Mouse (Mus musculus) monocyte, adult 59 days (primary cell): ENCODE results near the gene Jarid2. TPM values are rescaled to one million over a fixed set of nuclear protein-coding genes. Genes with fewer than 3 reads are reported as not detected.

Experiments used
- total RNA-seq, 2 experiments: library from RNA; stranded (reverse); gene quantifications; one replicate each; pipeline ENCODE4 v1.2.4; 2023

Gene Jarid2
- total RNA-seq, result 100 to 1,000 TPM; 193 to 196 TPM

DNA sequence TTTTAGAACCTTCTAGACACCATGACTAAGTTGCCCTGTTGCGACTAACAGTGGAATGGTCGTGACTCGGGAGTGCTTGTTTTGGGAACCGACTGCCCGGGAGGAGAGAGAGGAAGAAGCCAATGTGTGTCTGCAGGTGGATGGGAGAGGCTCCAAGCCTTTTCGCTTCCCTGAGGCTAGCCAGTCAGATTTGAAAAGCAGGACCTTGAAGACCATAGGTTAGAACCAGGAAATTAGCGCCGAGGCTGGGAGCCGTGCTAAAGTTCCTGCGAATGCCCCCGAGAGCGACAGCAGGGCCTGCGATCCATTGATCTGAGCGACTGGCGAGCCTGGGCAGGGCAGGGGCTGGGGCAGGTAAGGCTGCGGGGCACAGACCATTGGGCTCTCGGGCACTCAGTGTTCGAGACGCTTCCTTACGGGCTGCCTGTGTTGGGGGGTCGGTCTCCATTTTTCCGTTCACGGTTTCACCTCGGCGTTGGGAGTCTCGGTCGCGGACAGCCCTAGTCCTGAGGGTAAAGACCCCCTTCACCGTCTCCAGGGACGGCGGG is at the start of gene Jarid2:
Jarid2 (plus strand) TSS at position 51 of the 548 bp plus-strand sequence.

